Mouse (Mus musculus) heart, embryonic 16.5 days (tissue): Measurements from ENCODE around the gene Rnf183. TPM values are rescaled to one million over a fixed set of nuclear protein-coding genes. Genes with fewer than 3 reads are reported as not detected.

Source experiments
- ATAC-seq: fragments of 200-750 bp; cut with Nextera tagmentation; replicated peaks from 2 replicates; pipeline ENCODE4 v1.8.0; 2017; ENCODE audit warnings: moderate number of reproducible peaks; ENCODE audit not compliant: insufficient read depth, low FRiP score; ENCODE audit errors: extremely low read depth
- H3K27ac ChIP-seq: fragments of 300-500 bp; sonication (generic); 2 replicates; pipeline ENCODE4 v1.5.1; 2014; ENCODE audit warnings: mild to moderate bottlenecking, low read length, control low read depth, moderate library complexity
- H3K27me3 ChIP-seq: fragments of 300-500 bp; sonication (generic); 2 replicates; pipeline ENCODE4 v1.6.1; 2014; ENCODE audit warnings: low read length, mixed read lengths; ENCODE audit not compliant: control insufficient read depth, insufficient read depth
- H3K36me3 ChIP-seq: fragments of 300-500 bp; sonication (generic); 2 replicates; pipeline ENCODE4 v1.6.1; 2014; ENCODE audit not compliant: control insufficient read depth, insufficient read depth
- H3K4me1 ChIP-seq: fragments of 300-500 bp; sonication (generic); 2 replicates; pipeline ENCODE4 v1.6.1; 2014; ENCODE audit warnings: low read length, mixed read lengths; ENCODE audit not compliant: control insufficient read depth, insufficient read depth
- H3K4me2 ChIP-seq: fragments of 300-500 bp; sonication (generic); 2 replicates; pipeline ENCODE4 v1.6.1; 2014; ENCODE audit warnings: low read depth, mild to moderate bottlenecking, control low read depth, low read length
- H3K4me3 ChIP-seq: fragments of 300-500 bp; sonication (generic); 2 replicates; pipeline ENCODE4 v1.5.1; 2014; ENCODE audit warnings: mild to moderate bottlenecking, control low read depth, low read length
- H3K9ac ChIP-seq: fragments of 300-500 bp; sonication (generic); 2 replicates; pipeline ENCODE4 v1.6.1; 2014; ENCODE audit warnings: low read length, control low read depth
- H3K9me3 ChIP-seq: fragments of 300-500 bp; sonication (generic); replicated peaks from 2 replicates; pipeline ENCODE4 v1.6.1; 2016; ENCODE audit warnings: low read length; ENCODE audit not compliant: control insufficient read depth
- WGBS: fragments of 180-500 bp; shearing (Covaris S2); extraction: QIAGEN DNeasy Blood & Tissue Kit; methylation state at CpG from one replicate; pipeline ENCODE4 v1.1.7; 2014; 5-methylcytosine and 5-hydroxymethylcytosine counted together
- polyA plus RNA-seq: library from polyadenylated mRNA; unstranded; fragments of >200 nt; fragmentation: Nextera tagmentation; extraction: Ambion mirVana; gene quantifications from 2 replicates; pipeline ENCODE4 v1.2.1, GENCODE M21; 2015

Gene Rnf183
- polyA plus RNA-seq, 1 experiment from 2014 or later = 0.26 TPM

DNA sequence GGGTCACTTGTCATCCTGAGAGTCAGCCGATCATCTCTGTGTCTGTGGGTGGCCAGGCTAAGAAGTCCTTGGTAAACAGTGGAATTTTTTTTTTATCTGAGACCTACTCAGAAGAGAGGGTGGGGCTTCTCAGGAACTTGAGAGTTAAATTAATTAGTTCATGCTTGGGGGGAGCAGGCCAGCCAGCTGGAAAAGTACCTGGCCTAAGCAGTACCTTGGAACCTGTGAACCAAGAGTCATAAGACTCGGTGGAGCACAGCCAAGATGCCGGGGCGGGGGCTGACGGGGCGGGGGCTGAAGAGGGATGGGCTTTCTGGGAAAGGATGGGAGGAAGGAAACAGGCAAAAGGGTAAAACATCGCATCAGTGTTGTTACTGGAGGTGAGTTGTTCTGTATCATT lies 2.8 kb upstream of the Rnf183 start:
- Histone ChIP-seq H3K9ac (no peak overlapping the region), H3K4me2 (no peak overlapping the region), H3K36me3 (no peaks in the 10 kb centered on the region), H3K4me3 (no peak overlapping the region), H3K9me3 (no peaks in the 10 kb centered on the region), H3K4me1 (no peaks in the 10 kb centered on the region), H3K27me3 (no peaks in the 10 kb centered on the region), H3K27ac (no peak overlapping the region)
- 70% methylated on average over 7 of the region's 7 CpGs for WGBS
- ATAC-seq = no peak

DNA sequence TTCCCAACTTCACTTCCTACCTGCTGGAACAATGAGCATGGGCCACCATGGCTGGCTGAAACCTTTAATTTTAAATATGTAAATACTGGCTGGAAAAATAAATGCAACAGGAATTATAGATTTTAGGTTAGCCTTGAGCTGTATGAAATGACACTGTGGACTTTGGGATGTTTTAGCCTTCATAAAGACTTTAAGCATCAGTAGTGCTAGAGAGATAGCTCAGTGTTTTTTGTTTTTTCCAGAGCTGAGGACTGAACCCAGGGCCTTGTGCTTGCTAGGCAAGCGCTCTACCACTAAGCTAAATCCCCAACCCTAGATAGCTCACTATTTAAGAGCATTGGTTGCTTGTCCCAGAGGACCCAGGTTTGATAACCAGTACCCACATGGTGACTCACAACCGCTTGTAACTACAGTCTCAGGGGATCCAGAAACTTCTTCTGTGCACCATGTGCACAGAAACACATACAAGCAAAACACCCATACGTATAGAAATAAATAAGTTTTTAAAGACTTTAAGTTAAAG lies 2.3 kb upstream of the Rnf183 start:
- no peaks in the 10 kb centered on the region for H3K36me3 ChIP-seq
- no peak overlapping the region for H3K4me3 ChIP-seq
- no peaks in the 10 kb centered on the region for H3K9me3 ChIP-seq
- H3K4me1 ChIP-seq = no peaks in the 10 kb centered on the region
- 83% methylated on average over 3 of the region's 3 CpGs for WGBS
- ATAC-seq = no peak
- no peaks in the 10 kb centered on the region for H3K27me3 ChIP-seq
- no peak overlapping the region for H3K4me2 ChIP-seq
- no peak overlapping the region for H3K9ac ChIP-seq
- H3K27ac ChIP-seq = no peak overlapping the region

DNA sequence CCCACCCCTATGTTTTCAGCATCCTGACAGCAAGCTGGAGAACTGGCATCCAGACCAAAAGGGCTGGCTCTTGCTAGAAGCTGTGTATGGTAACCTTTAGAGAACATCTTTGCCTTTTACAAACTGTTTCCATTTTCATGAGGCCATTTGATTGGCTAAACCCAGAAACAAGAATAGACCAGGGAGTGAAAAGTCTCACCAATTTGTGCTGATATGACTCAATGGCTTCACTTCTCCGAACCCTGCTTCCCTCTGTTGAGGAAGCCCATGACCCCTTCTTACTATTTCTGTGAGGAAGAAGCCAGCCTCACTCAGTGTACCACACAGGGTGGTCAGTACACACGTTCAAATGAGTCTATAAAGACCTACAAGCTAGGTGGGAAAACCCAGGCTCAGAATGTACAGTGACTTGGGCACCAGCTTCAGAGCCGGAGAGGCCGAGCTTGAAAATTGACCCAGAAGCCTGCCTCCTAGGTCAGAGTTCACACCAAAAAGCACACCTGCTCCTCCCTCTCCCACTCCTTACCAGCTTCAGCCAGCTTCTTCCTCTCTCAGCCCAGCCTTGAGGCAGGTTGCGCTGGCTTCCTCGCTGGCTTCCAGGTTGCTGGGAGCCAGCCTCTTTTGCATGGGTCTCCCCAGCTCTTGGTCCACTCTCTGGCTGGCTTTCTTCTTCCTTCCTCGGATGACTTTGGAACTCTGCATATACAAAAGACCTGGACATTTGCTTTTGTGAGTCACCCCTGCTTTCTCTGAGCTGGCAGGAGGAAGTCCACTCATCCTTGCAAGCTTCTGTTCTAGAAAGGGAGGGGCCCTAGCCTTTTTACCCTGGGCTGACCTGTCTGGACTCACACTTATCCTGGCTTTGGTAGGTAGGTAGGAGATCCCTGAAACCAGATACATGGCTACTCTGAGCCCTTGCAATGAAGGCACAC lies 847 bp downstream of the Rnf183 start:
- H3K27me3 ChIP-seq = no peaks in the 10 kb centered on the region
- H3K4me3 ChIP-seq = no peak overlapping the region
- H3K4me2 ChIP-seq = no peak overlapping the region
- no peaks in the 10 kb centered on the region for H3K9me3 ChIP-seq
- no peak overlapping the region for H3K9ac ChIP-seq
- no peak overlapping the region for H3K27ac ChIP-seq
- no peak for ATAC-seq
- WGBS = 63% methylated on average over 7 of the region's 7 CpGs
- no peaks in the 10 kb centered on the region for H3K36me3 ChIP-seq
- no peaks in the 10 kb centered on the region for H3K4me1 ChIP-seq

- no peak for ATAC-seq
- no peak overlapping the region for H3K9ac ChIP-seq
- no peaks in the 10 kb centered on the region for H3K9me3 ChIP-seq
- H3K4me1 ChIP-seq = no peaks in the 10 kb centered on the region
- H3K27me3 ChIP-seq = no peaks in the 10 kb centered on the region
- H3K36me3 ChIP-seq = no peaks in the 10 kb centered on the region
- H3K4me3 ChIP-seq = no peak overlapping the region
- H3K27ac ChIP-seq = no peak overlapping the region
- H3K4me2 ChIP-seq = no peak overlapping the region
- WGBS = 69% methylated on average over 4 of the region's 4 CpGs
Observed at GRCm38 (mm10) chr4:62431522-62431921, 3.5 kb downstream of the Rnf183 start.

GRCm38 (mm10) chr4:62430678-62431077 lies 4.4 kb downstream of the Rnf183 start:
- Histone ChIP-seq H3K4me2 (no peak overlapping the region), H3K9ac (no peak overlapping the region), H3K27ac (no peak overlapping the region), H3K36me3 (no peaks in the 10 kb centered on the region), H3K4me1 (no peaks in the 10 kb centered on the region), H3K9me3 (no peaks in the 10 kb centered on the region), H3K4me3 (no peak overlapping the region), H3K27me3 (no peaks in the 10 kb centered on the region)
- no peak for ATAC-seq

DNA sequence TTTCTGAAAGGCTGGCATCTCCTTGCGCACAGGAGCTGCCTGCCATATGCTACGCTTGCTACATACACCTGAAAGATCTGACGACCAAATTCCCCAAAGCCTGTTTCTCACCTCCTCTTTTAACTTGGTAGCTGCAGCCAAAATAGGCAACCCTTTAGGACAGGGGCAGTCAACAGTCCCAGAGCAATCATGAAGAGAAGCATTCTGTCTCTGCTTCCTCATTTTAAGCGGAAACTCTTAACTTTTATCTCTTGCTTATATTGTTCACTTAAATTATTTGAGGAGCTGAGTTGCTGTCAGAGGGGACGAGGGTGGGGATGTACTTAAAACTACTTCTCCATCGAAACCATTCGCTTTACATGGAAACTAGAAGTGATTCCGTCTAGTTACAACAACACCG lies 5.4 kb downstream of the Rnf183 start:
- ATAC-seq = no peak
- H3K27ac ChIP-seq = no peak overlapping the region
- H3K4me1 ChIP-seq = no peaks in the 10 kb centered on the region

GRCm38 (mm10) chr4:62427978-62428758 lies 6.9 kb downstream of the Rnf183 start:
- no peak for ATAC-seq
- Histone ChIP-seq H3K4me2 (peak overlapping the region; percentile 43), H3K4me3 (peak overlapping the region; percentile 19; the same call in 1 of the 2 replicates), H3K27ac (no peak overlapping the region), H3K9ac (no peak overlapping the region), H3K4me1 (no peaks in the 10 kb centered on the region), H3K36me3 (peaks cover 20% of the 10 kb centered on the region), H3K27me3 (no peaks in the 10 kb centered on the region), H3K9me3 (no peaks in the 10 kb centered on the region)
- 54% methylated on average over 17 of the region's 17 CpGs for WGBS

More for the DNA sequence above, 5.4 kb downstream of the Rnf183 start:
- 80% methylated on average over 9 of the region's 9 CpGs for WGBS
- Histone ChIP-seq H3K9me3 (no peaks in the 10 kb centered on the region), H3K9ac (no peak overlapping the region), H3K36me3 (peaks cover 8% of the 10 kb centered on the region), H3K27me3 (no peaks in the 10 kb centered on the region), H3K4me3 (no peak overlapping the region), H3K4me2 (no peak overlapping the region)

DNA sequence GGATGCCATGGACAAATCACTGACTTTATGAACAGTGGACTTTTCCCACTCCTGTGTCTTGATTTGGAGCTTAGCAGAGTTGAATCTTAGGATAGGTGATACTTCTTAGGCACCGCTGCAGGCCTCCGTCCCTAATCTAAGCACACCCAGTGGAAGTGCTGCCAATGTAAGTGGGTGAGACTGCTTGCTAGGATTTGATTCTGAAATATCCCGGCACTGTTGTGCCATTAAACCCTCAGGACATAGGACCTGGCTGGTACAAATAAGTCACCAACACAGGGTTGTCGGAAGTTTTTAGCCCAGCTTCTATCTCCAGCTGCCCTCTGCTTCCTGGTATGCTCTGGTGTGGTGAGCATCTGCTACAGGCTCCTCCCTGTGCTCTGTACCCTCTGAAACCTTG lies 9.2 kb downstream of the Rnf183 start:
- Histone ChIP-seq H3K36me3 (peaks cover 39% of the 10 kb centered on the region), H3K4me1 (no peaks in the 10 kb centered on the region), H3K9ac (no peak overlapping the region), H3K27me3 (no peaks in the 10 kb centered on the region), H3K4me2 (no peak overlapping the region), H3K9me3 (no peaks in the 10 kb centered on the region), H3K4me3 (no peak overlapping the region), H3K27ac (no peak overlapping the region)
- 93% methylated on average over 4 of the region's 4 CpGs for WGBS
- ATAC-seq = no peak

DNA sequence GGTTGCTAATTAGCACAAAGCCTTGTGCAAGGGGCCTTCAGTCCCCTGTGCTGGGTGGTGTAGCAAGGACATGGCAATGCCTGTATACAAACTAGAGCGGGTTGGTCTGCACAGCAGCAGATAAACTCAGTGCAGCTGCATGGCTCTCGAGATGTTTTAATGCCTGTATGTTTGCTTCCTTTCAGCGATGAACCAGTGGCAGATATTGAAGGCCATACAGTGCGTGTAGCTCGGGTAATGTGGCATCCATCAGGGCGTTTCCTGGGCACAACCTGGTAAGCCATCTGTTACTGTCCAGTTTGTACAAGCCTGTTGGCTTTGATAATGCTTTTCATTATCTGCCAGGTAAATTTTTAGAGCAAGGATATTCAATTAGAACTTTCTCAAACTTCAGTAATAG lies 16.0 kb downstream of the Rnf183 start:
- Histone ChIP-seq H3K4me2 (no peak overlapping the region), H3K4me3 (no peak overlapping the region), H3K4me1 (no peaks in the 10 kb centered on the region), H3K27ac (no peak overlapping the region), H3K9ac (no peak overlapping the region), H3K9me3 (no peaks in the 10 kb centered on the region), H3K27me3 (no peaks in the 10 kb centered on the region), H3K36me3 (peaks cover 89% of the 10 kb centered on the region)
- 92% methylated on average over 6 of the region's 6 CpGs for WGBS
- no peak for ATAC-seq
